Mouse (Mus musculus) kidney, postnatal 0 days (tissue): Measurements from ENCODE around the gene Pola2. TPM values are rescaled to one million over a fixed set of nuclear protein-coding genes. Genes with fewer than 3 reads are reported as not detected.

Source experiments
- ATAC-seq: fragments of 200-750 bp; cut with Nextera tagmentation; replicated peaks from 2 replicates; pipeline ENCODE4 v1.8.0; 2017; ENCODE audit warnings: low read depth, moderate number of reproducible peaks, moderate TSS enrichment, moderate library complexity; ENCODE audit not compliant: low FRiP score
- DNase-seq: peaks from one replicate; pipeline ENCODE4 v3.0.0-alpha.2; 2016; ENCODE audit warnings: low spot score
- H3K27ac ChIP-seq: fragments of 300-500 bp; sonication (generic); 2 replicates; pipeline ENCODE4 v1.5.1; 2014; ENCODE audit warnings: mild to moderate bottlenecking
- H3K27me3 ChIP-seq: fragments of 300-500 bp; sonication (generic); 2 replicates; pipeline ENCODE4 v1.6.1; 2014; ENCODE audit warnings: low read length, mixed read lengths; ENCODE audit not compliant: insufficient read depth
- H3K36me3 ChIP-seq: fragments of 300-500 bp; sonication (generic); 2 replicates; pipeline ENCODE4 v1.6.1; 2014; ENCODE audit warnings: low read length, mixed read lengths; ENCODE audit not compliant: insufficient read depth
- H3K4me1 ChIP-seq: fragments of 300-500 bp; sonication (generic); replicated peaks from 2 replicates; pipeline ENCODE4 v1.6.1; 2014; ENCODE audit warnings: antibody characterized with exemption, low read length, mixed read lengths; ENCODE audit not compliant: insufficient read depth
- H3K4me2 ChIP-seq: fragments of 300-500 bp; sonication (generic); 2 replicates; pipeline ENCODE4 v1.6.1; 2014; ENCODE audit warnings: mild to moderate bottlenecking, low read length, moderate library complexity, mixed read lengths
- H3K4me3 ChIP-seq: fragments of 300-500 bp; sonication (generic); replicated peaks from 2 replicates; pipeline ENCODE4 v1.5.1; 2014; ENCODE audit warnings: low read depth, low read length
- H3K9ac ChIP-seq: fragments of 300-500 bp; sonication (generic); 2 replicates; pipeline ENCODE4 v1.6.1; 2014; ENCODE audit warnings: low read depth, low read length
- H3K9me3 ChIP-seq: fragments of 300-500 bp; sonication (generic); replicated peaks from 2 replicates; pipeline ENCODE4 v1.6.1; 2016; ENCODE audit warnings: low read length, inconsistent platforms, mixed read lengths
- CTCF ChIP-seq: IDR thresholded peaks from 2 replicates; pipeline ENCODE4 v1.5.1; 2016; ENCODE audit warnings: antibody characterized with exemption, low read depth, mild to moderate bottlenecking, moderate library complexity
- WGBS: fragments of 180-500 bp; shearing (Covaris S2); extraction: QIAGEN DNeasy Blood & Tissue Kit; methylation state at CpG from one replicate; pipeline ENCODE4 v1.1.7; 2014; 5-methylcytosine and 5-hydroxymethylcytosine counted together
- polyA plus RNA-seq: library from polyadenylated mRNA; unstranded; fragments of >200 nt; fragmentation: Nextera tagmentation; extraction: Ambion mirVana; gene quantifications from 2 replicates; pipeline ENCODE4 v1.2.1, GENCODE M21; 2015

The Pola2 gene
- polyA plus RNA-seq, 1 experiment from 2014 or later, result 39.8 TPM

DNA sequence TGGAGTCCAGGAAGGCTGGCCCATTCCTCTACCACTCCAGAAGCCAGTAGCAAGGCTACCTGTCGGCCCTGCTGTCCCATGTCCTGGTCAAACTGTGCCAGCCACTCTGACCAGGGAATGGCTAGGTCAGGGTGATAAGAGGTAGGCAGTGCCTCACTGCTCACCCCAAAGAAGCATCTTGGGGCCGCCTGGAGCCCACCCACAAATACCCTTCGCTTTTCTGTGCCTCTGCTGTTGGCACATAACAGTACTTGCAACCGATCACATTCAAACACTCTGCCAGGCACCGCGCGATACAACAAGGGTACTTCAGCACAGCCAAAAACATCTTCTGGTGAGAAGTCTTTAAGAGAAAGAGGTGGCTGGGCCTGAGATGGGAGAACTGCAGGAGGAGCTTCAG is 71.7 kb downstream of the Pola2 start:
- TF ChIP-seq CTCF, result no peak
- Histone ChIP-seq H3K4me2 (no peak overlapping the region), H3K9ac (no peak overlapping the region), H3K9me3 (no peaks in the 10 kb centered on the region), H3K4me3 (no peak overlapping the region), H3K36me3 (peaks cover 4% of the 10 kb centered on the region; the same call in 1 of the 2 replicates), H3K4me1 (0 out of 2 replicates have a peak, but pooled peaks cover 6% of the 10 kb centered on the region), H3K27ac (no peak overlapping the region), H3K27me3 (no peaks in the 10 kb centered on the region)
- 96% methylated on average over 7 of the region's 7 CpGs for WGBS
- no peak for DNase-seq
- ATAC-seq, result no peak

DNA sequence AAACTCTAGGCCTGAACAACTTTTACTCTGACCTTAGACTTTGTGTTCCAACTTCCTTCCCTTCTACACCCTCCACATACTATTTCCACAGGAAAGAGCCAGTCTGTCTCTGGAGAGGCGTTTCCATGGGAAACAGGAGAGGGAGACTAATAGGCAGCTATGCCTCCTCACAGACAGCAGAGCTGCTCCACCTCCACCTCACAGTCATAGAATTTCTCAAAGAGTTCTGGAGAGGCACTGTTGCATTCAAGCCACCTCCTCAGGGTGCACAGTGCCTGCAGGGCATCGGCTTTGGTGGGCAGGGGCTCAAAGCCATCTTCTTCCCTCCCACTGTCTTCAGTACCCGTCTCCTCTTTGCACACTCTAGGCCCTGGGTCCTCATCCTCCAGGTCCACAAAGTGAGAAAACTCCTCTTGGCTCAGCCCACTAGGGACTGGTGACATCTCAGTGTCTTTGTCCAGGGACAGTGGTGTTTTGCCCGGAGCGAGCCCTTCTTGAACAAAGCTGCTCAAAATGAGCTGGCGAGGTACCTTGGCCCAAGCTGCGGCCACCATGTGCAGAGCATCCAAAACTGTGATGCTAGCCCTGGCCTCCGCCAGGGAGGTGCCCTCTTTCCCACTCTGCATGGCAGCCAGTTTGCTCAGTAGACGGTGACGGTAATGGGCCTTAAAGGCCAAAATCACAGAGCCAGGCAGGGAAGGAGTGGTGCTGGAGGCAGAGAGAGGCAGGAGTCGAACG is 72.3 kb downstream of the Pola2 start:
- H3K4me3 ChIP-seq, result no peak overlapping the region
- H3K4me2 ChIP-seq, result no peak overlapping the region
- H3K27ac ChIP-seq, result no peak overlapping the region
- H3K9me3 ChIP-seq, result no peaks in the 10 kb centered on the region
- H3K27me3 ChIP-seq, result no peaks in the 10 kb centered on the region
- ATAC-seq, result no peak
- DNase-seq, result no peak
- 90% methylated on average over 12 of the region's 12 CpGs for WGBS
- 0 out of 2 replicates have a peak, but pooled peaks cover 6% of the 10 kb centered on the region for H3K4me1 ChIP-seq
- peaks cover 3% of the 10 kb centered on the region; the same call in 1 of the 2 replicates for H3K36me3 ChIP-seq
- 0 out of 2 replicates have a peak overlapping the region, but pooled peaks have one; percentile 5 for H3K9ac ChIP-seq
- TF ChIP-seq CTCF, result no peak

Other genes starting within 250 kb of the Pola2 start
- 14.3 and 15.0 TPM in 2 replicates for gene Ehbp1l1, start 237.9 kb downstream of the Pola2 start, polyA plus RNA-seq
- gene Fam89b, start 234.5 kb downstream of the Pola2 start, polyA plus RNA-seq, result 91.0 and 92.7 TPM in 2 replicates
- 22.3 and 23.9 TPM in 2 replicates for gene Ltbp3, start 223.3 kb downstream of the Pola2 start, polyA plus RNA-seq
- 63.5 and 65.1 TPM in 2 replicates for gene Scyl1, start 192.8 kb downstream of the Pola2 start, polyA plus RNA-seq
- gene Frmd8, start 88.9 kb downstream of the Pola2 start, polyA plus RNA-seq, result 31.6 and 35.9 TPM in 2 replicates
- gene Slc25a45, start 86.4 kb downstream of the Pola2 start, polyA plus RNA-seq, result 19.9 and 24.5 TPM in 2 replicates
- gene Tigd3, start 70.1 kb downstream of the Pola2 start, polyA plus RNA-seq, result 2.9 and 3.6 TPM in 2 replicates
- gene Dpf2, start 51.2 kb downstream of the Pola2 start, polyA plus RNA-seq, result 108 and 109 TPM in 2 replicates
- 13.2 and 14.2 TPM in 2 replicates for gene Cdc42ep2, start 39.4 kb downstream of the Pola2 start, polyA plus RNA-seq
- not detected in 2 replicates for gene Slc22a20, start 21.9 kb upstream of the Pola2 start, polyA plus RNA-seq
- 12.9 and 13.5 TPM in 2 replicates for gene Capn1, start 51.7 kb upstream of the Pola2 start, polyA plus RNA-seq
- 25.0 and 26.8 TPM in 2 replicates for gene Syvn1, start 82.4 kb upstream of the Pola2 start, polyA plus RNA-seq
- gene Mrpl49, start 93.6 kb upstream of the Pola2 start, polyA plus RNA-seq, result 66.2 and 69.0 TPM in 2 replicates
- 940 and 1,050 TPM in 2 replicates for gene Fau, start 93.6 kb upstream of the Pola2 start, polyA plus RNA-seq
- gene Znhit2, start 97.0 kb upstream of the Pola2 start, polyA plus RNA-seq, result 42.3 and 47.6 TPM in 2 replicates
- gene Tm7sf2, start 104.2 kb upstream of the Pola2 start, polyA plus RNA-seq, result 17.0 and 19.1 TPM in 2 replicates
- gene Vps51, start 113.0 kb upstream of the Pola2 start, polyA plus RNA-seq, result 57.8 and 61.4 TPM in 2 replicates
- gene Tmem262, start 115.8 kb upstream of the Pola2 start, polyA plus RNA-seq, result not detected in 2 replicates
- 0.70 and 0.84 TPM in 2 replicates for gene Gm28374, start 118.1 kb upstream of the Pola2 start, polyA plus RNA-seq
- gene Zfpl1, start 120.8 kb upstream of the Pola2 start, polyA plus RNA-seq, result 71.7 and 74.3 TPM in 2 replicates
- gene Cdca5, start 120.8 kb upstream of the Pola2 start, polyA plus RNA-seq, result 16.1 and 19.4 TPM in 2 replicates
- 0.17 TPM in 1 of 2 replicates, not detected in the other for gene AC131692.1, start 130.2 kb upstream of the Pola2 start, polyA plus RNA-seq
- 0.17 TPM in 2 replicates for gene Naaladl1, start 141.6 kb upstream of the Pola2 start, polyA plus RNA-seq
- gene Sac3d1, start 154.4 kb upstream of the Pola2 start, polyA plus RNA-seq, result 32.0 and 35.9 TPM in 2 replicates
- gene Snx15, start 164.1 kb upstream of the Pola2 start, polyA plus RNA-seq, result 26.5 and 30.0 TPM in 2 replicates
- 0.38 and 0.49 TPM in 2 replicates for gene Batf2, start 176.8 kb upstream of the Pola2 start, polyA plus RNA-seq
- 96.1 and 103 TPM in 2 replicates for gene Arl2, start 177.3 kb upstream of the Pola2 start, polyA plus RNA-seq
- gene Majin, start 220.2 kb upstream of the Pola2 start, polyA plus RNA-seq, result not detected in 2 replicates